Mouse (Mus musculus) thymus, postnatal 10 days (tissue): ENCODE measurements around the gene Atp8b4.

Experiments
- DNase-seq, 2 experiments: peaks; one replicate each; pipeline ENCODE4 v3.0.0; 2021; ENCODE audit warnings: low spot score in 2 of 2

The Atp8b4 gene

GRCm38 (mm10) chr2:126361131-126361810 is 139.2 kb downstream of the Atp8b4 start:
- no peak for DNase-seq

- DNase-seq: no peak
Measured at GRCm38 (mm10) chr2:126360688-126361087, 139.8 kb downstream of the Atp8b4 start.

- no peak for DNase-seq
Measured at GRCm38 (mm10) chr2:126359965-126360364, 140.5 kb downstream of the Atp8b4 start.

- no peak for DNase-seq
Measured at GRCm38 (mm10) chr2:126359278-126359677, 141.2 kb downstream of the Atp8b4 start.

- DNase-seq: no peak
Measured at GRCm38 (mm10) chr2:126358741-126359140, 141.7 kb downstream of the Atp8b4 start.

GRCm38 (mm10) chr2:126355259-126355658 is 145.2 kb downstream of the Atp8b4 start:
- DNase-seq: no peak

- DNase-seq: no peak
Measured at GRCm38 (mm10) chr2:126351811-126352210, 148.7 kb downstream of the Atp8b4 start.

GRCm38 (mm10) chr2:126343026-126343593 is 157.4 kb downstream of the Atp8b4 start:
- DNase-seq: no peak

- DNase-seq: no peak
Measured at GRCm38 (mm10) chr2:126341521-126341920, 159.0 kb downstream of the Atp8b4 start.

GRCm38 (mm10) chr2:126340201-126340600 is 160.3 kb downstream of the Atp8b4 start:
- no peak for DNase-seq

GRCm38 (mm10) chr2:126339516-126339915 is 161.0 kb downstream of the Atp8b4 start:
- no peak for DNase-seq

GRCm38 (mm10) chr2:126337143-126337542 is 163.3 kb downstream of the Atp8b4 start:
- no peak for DNase-seq

- no peak for DNase-seq
Measured at GRCm38 (mm10) chr2:126331794-126332193, 168.7 kb downstream of the Atp8b4 start.

GRCm38 (mm10) chr2:126323206-126323605 is 177.3 kb downstream of the Atp8b4 start:
- DNase-seq: no peak

GRCm38 (mm10) chr2:126322631-126323031 is 177.8 kb downstream of the Atp8b4 start:
- DNase-seq: no peak

GRCm38 (mm10) chr2:126318071-126318470 is 182.4 kb downstream of the Atp8b4 start:
- DNase-seq: no peak

- DNase-seq: no peak
Measured at GRCm38 (mm10) chr2:126316942-126317341, 183.5 kb downstream of the Atp8b4 start.

- no peak for DNase-seq
Measured at GRCm38 (mm10) chr2:126316346-126316745, 184.1 kb downstream of the Atp8b4 start.

- no peak for DNase-seq
Measured at GRCm38 (mm10) chr2:126311056-126311455, 189.4 kb downstream of the Atp8b4 start.

GRCm38 (mm10) chr2:126309994-126310393 is 190.5 kb downstream of the Atp8b4 start:
- no peak for DNase-seq

- DNase-seq: no peak
Measured at GRCm38 (mm10) chr2:126304621-126305020, 195.9 kb downstream of the Atp8b4 start.

- no peak for DNase-seq
Measured at GRCm38 (mm10) chr2:126303226-126303625, 197.2 kb downstream of the Atp8b4 start.

- DNase-seq: no peak
Measured at GRCm38 (mm10) chr2:126302381-126302780, 198.1 kb downstream of the Atp8b4 start.

- no peak for DNase-seq
Measured at GRCm38 (mm10) chr2:126290702-126291101, 209.8 kb downstream of the Atp8b4 start.
